Mouse (Mus musculus) leukemia stem cell, adult 10-12 weeks (primary cell): Measurements from ENCODE around the gene Gp6. TPM values are rescaled to one million over a fixed set of nuclear protein-coding genes. Genes with fewer than 3 reads are reported as not detected.

Source experiments
- polyA plus RNA-seq: library from polyadenylated mRNA; stranded (reverse); fragments of >175 nt; gene quantifications from 2 replicates; pipeline ENCODE4 v1.2.3, GENCODE M21; 2012; ENCODE audit warnings: low replicate concordance

Gene Gp6
- polyA plus RNA-seq: not detected in 2 replicates

DNA sequence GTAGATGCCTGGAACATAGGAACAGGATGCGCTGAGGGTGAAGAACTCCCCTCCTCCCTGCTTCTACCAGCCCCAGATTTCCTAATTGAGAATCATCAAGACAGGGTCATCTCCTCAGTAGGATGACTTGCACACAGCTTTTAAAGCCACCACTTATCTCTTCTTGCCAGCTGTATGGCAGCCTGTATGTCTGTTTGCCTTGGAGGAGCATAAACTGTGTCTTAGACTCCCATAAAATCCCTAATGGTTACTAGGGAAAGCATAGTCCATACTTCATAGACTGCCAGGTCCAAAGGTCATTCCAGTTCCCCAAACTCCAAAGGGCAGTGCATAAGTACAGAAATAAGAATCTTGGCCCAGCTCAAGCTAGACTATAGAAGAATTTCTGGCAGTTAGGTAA lies at the start of gene Gp6:
Gene Gp6 (minus strand): TSS at position 15 of the 400 bp plus-strand sequence.

DNA sequence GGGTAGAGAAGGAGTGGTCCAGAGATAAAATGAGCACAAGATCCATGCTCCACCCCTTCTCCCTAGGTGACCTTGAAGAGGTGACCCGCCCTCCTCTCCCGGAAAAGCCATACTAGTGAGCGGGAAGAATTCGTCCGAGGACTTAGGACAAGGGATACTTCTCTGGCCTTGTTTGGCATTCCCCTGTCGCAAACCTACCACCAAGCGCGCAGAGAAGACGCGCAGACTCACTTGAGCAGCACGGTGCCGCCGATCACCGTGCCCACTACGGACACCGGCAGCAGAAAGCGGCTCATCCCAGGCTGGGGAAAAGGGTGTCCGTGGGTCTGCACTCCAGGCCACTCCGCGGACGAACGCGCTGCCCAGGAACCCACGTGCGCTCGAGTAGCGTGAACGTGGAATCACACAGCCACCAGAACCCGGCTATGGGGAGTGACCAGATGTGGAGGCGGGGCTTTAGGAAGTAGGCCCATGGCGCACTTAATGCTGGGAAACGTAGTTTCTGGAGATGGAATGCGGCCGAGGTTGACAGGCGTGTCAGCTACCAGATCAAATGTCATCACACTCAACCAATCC lies 47.8 kb upstream of the Gp6 start, which contains the start of gene Rdh13:
Gene Rdh13 (minus strand): TSS at position 434 of the 576 bp plus-strand sequence.

DNA sequence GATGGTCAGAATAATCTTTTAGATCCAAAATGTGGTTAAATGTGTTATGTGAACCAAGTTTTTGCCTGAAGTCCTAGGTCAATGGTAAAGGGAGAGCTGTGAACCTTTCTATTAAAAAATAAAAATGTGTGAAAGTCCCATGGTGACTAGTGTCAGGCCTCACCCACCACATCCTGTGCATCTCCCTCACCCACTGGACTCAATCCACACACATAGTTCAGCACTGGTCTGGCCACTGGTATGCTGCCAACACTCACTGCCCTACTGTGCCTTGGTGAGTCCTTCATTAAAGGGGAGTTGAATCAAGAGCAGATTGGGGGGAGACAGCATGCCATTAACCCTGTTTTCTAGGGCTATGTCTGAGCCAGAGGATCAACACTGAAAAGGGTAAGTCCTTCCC lies 60.0 kb downstream of the Gp6 start, which contains the start of gene Ncr1:
Gene Ncr1 (plus strand): TSS at position 216 of the 400 bp plus-strand sequence.

Other genes starting within 250 kb of the Gp6 start
- 1.3 and 2.6 TPM in 2 replicates for gene Leng9, start 247.4 kb downstream of the Gp6 start, polyA plus RNA-seq
- gene Cdc42ep5, start 232.9 kb downstream of the Gp6 start, polyA plus RNA-seq: 3.0 and 3.3 TPM in 2 replicates
- 0.14 and 0.34 TPM in 2 replicates for gene Lilra5, start 160.0 kb downstream of the Gp6 start, polyA plus RNA-seq
- gene Ncr1, start 60.0 kb downstream of the Gp6 start, polyA plus RNA-seq: 0.11 and 0.50 TPM in 2 replicates
- gene Rdh13, start 47.9 kb upstream of the Gp6 start, polyA plus RNA-seq: 1.4 and 9.1 TPM in 2 replicates
- gene Eps8l1, start 62.9 kb upstream of the Gp6 start, polyA plus RNA-seq: 0.37 TPM in 1 of 2 replicates, not detected in the other
- 226 and 282 TPM in 2 replicates for gene Ppp1r12c, start 103.9 kb upstream of the Gp6 start, polyA plus RNA-seq
- gene Tnnt1, start 118.6 kb upstream of the Gp6 start, polyA plus RNA-seq: 0.57 TPM in 1 of 2 replicates, not detected in the other
- gene Tnni3, start 126.5 kb upstream of the Gp6 start, polyA plus RNA-seq: 1.0 and 1.6 TPM in 2 replicates
- 2.2 and 2.7 TPM in 2 replicates for gene Dnaaf3, start 134.7 kb upstream of the Gp6 start, polyA plus RNA-seq
- gene Syt5, start 149.8 kb upstream of the Gp6 start, polyA plus RNA-seq: 0.13 and 0.16 TPM in 2 replicates
- not detected in 2 replicates for gene Ptprh, start 206.3 kb upstream of the Gp6 start, polyA plus RNA-seq
- gene Tmem86b, start 233.7 kb upstream of the Gp6 start, polyA plus RNA-seq: 5.7 and 12.8 TPM in 2 replicates